Mouse (Mus musculus): ENCODE data around the gene Rab35. TPM values are rescaled to one million over a fixed set of nuclear protein-coding genes. Genes with fewer than 3 reads are reported as not detected.

Gene Rab35
- polyA plus RNA-seq, 1 experiment from 2014 or later, result 13.1 TPM

DNA sequence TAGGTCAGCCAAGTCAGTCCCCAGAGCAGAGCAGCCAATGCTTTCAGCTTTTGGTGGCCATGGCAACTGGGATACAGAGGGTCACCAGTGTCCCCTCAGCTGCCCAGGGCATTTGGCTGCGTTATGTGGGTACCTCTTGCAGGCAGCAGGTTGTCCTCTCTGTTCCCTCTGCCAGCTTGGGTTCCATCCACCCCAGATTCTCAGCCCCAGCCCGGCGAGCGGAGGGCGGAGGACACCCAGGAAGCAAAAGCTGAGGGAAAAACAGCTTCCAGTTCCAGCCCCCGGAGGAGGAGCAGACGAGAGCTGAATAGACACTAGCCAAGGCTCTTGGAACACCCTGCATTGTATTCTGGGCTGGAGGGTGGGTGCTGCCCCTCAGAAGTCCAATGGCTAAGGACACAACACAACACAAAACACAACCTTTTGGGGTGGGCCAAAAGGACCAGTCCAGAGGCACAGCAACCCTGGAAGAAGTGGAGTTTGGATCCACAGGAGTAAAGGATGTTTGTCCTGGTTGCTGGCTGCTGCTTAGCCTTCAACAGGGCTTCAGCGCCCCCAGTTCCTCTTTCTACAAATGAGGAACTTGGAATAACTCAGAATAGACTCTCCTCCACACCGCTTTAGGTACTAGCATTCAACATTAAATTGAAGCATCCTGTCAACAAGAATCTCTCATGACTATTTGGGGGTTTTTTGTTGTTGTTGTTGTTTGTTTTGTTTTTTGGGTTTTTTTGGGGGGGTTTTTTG, 7.8 kb upstream of the Rab35 start:
- WGBS, result 81% methylated on average over 9 of the region's 9 CpGs
- ATAC-seq (ENCODE audit: extremely low read depth, insufficient number of reproducible peaks, low FRiP score, low TSS enrichment), result no peak
- Histone ChIP-seq H3K4me2 (no peak overlapping the region), H3K9me3 (no peaks in the 10 kb centered on the region), H3K4me1 (no peaks in the 10 kb centered on the region), H3K4me3 (no peak overlapping the region), H3K36me3 (peaks cover 39% of the 10 kb centered on the region), H3K9ac (no peak overlapping the region), H3K27me3 (replicated peaks) (no peaks in the 10 kb centered on the region), H3K27ac (replicated peaks) (no peak overlapping the region)

DNA sequence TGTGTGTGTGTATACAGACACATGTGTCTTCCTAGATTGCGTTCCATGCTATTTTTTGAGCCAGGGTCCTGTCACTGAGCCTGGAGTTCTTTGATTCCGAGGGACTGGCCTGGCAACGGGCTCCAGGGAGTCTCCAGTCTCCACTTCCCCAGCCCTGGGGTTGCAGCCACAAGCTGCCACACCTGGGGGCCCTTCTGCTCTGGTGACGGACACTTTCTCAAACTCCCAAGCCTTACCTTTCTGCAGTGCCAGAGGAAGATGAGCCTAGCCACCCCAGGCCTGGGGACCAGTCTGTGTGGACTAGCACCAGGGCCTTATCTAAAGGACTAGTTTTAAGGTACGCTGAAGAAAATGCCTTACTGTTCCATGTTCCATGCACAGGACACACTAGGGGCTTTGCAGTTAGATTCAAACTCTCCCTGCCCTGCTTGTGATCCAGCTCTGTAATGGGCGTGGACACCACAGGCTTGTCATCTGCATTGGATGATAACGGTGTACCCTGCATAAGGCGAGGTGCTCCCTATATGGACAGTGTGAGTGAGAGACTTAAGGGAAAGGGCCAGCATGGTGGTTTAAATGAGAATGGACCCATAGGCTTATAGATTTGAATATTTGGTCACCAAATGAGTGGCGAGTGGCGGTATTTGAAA, 5.3 kb upstream of the Rab35 start:
- ATAC-seq (ENCODE audit: extremely low read depth, insufficient number of reproducible peaks, low FRiP score, low TSS enrichment), result no peak
- H3K27ac ChIP-seq (replicated peaks), result no peak overlapping the region
- H3K4me1 ChIP-seq, result peaks cover 10% of the 10 kb centered on the region
- no peak overlapping the region for H3K9ac ChIP-seq
- H3K4me2 ChIP-seq, result 0 out of 2 replicates have a peak overlapping the region, but pooled peaks have one; percentile 13
- H3K36me3 ChIP-seq, result peaks cover 14% of the 10 kb centered on the region
- no peaks in the 10 kb centered on the region for H3K9me3 ChIP-seq
- H3K4me3 ChIP-seq, result no peak overlapping the region
- H3K27me3 ChIP-seq (replicated peaks), result no peaks in the 10 kb centered on the region
- 67% methylated on average over 10 of the region's 10 CpGs for WGBS

DNA sequence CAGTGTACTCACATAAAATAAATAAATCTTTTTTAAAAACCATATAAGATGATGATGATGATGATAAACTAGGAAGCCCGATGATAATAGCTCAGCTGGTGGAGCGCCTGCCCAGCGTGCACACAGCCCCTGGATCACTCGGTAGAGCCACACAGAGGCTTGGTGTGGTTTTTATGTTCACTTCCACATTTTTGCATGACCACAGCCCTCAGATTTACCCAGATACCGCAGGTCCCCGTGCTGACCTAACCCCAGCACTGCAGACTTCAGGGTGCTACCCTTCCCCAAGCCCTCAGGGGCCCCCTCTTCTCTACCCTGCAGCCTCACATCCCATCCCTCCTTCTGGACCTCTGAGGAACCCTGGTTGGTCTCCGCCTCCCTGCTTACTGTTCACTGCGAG, 3.6 kb upstream of the Rab35 start:
- Histone ChIP-seq H3K27me3 (replicated peaks) (no peaks in the 10 kb centered on the region), H3K4me2 (no peak overlapping the region), H3K36me3 (peaks cover 2% of the 10 kb centered on the region), H3K4me1 (peaks cover 18% of the 10 kb centered on the region), H3K9me3 (no peaks in the 10 kb centered on the region), H3K9ac (no peak overlapping the region), H3K27ac (replicated peaks) (no peak overlapping the region), H3K4me3 (no peak overlapping the region)
- 71% methylated on average over 8 of the region's 8 CpGs for WGBS
- no peak for ATAC-seq (ENCODE audit: extremely low read depth, insufficient number of reproducible peaks, low FRiP score, low TSS enrichment)

DNA sequence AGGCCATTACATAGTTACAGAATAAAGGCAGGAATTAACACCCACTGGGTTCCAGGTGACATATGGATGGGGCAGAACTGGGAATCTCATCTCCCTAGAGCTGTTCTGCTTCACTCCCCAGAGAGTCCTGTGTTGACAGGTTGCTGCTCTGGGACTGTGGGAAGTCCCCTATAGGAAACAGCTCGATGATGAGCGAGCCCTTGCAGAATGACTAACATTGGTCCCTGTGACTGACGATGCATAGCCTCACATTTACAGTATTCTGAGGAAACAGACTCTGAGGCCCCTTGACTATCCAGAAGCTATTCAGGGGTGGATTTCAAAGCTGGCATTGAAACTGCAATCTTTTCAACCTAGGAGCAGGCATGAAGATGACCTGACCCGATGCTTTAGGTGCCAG, 2.0 kb upstream of the Rab35 start:
- no peak for ATAC-seq (ENCODE audit: extremely low read depth, insufficient number of reproducible peaks, low FRiP score, low TSS enrichment)
- H3K9me3 ChIP-seq, result no peaks in the 10 kb centered on the region
- H3K4me1 ChIP-seq, result peaks cover 33% of the 10 kb centered on the region
- WGBS, result 79% methylated on average over 4 of the region's 4 CpGs
- H3K27me3 ChIP-seq (replicated peaks), result no peaks in the 10 kb centered on the region
- no peak overlapping the region for H3K4me3 ChIP-seq
- H3K36me3 ChIP-seq, result peaks cover 10% of the 10 kb centered on the region; the same call in 1 of the 2 replicates
- H3K27ac ChIP-seq (replicated peaks), result no peak overlapping the region
- H3K9ac ChIP-seq, result no peak overlapping the region
- H3K4me2 ChIP-seq, result no peak overlapping the region

DNA sequence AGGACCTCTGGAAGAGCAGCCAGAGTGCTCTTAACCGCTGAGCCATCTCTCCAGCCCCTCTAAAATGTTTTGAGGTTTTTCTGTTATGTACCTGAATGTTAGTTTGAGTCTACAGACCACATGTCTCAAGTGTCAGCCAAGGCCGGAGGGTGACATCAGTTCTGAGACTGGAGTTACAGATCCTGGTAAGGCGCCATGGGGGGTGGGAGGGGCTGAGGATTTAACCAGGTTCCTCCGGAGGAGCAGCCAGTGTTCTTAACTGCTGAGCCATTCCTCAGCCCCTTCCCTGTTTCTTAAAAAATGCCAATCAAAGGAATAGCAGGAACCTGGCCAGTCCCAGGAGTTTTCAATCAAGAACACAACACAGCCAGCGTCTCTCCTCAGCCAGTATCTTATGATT, 1.4 kb upstream of the Rab35 start:
- Histone ChIP-seq H3K36me3 (peaks cover 10% of the 10 kb centered on the region; the same call in 1 of the 2 replicates), H3K4me3 (peak overlapping the region; percentile 93; the same call in 1 of the 2 replicates), H3K9ac (peak overlapping the region; percentile 99), H3K4me2 (peak overlapping the region; percentile 87), H3K27me3 (replicated peaks) (no peaks in the 10 kb centered on the region), H3K4me1 (peaks cover 40% of the 10 kb centered on the region), H3K9me3 (no peaks in the 10 kb centered on the region), H3K27ac (replicated peaks) (no peak overlapping the region)
- no peak for ATAC-seq (ENCODE audit: extremely low read depth, insufficient number of reproducible peaks, low FRiP score, low TSS enrichment)
- WGBS, result 38% methylated on average over 5 of the region's 5 CpGs

DNA sequence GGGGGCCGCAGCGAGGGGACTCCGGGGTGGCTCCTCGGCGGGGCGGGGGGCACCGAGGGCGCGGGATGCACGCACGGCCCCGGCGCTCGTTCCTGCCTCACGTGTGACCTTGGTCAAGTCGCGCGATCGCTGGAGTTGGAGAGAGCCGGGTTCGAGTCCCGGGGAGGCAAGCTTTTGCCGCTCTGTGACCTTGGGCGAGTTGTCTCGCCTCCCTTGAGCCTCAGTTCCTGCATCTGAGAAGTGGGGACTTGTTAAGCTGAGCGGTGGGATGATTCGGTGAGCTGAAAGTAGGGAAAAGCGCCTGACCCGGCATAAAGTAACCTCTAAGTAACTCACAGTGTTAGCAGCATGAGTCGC, 628 bp downstream of the Rab35 start:
- Histone ChIP-seq H3K4me2 (peak overlapping the region; percentile 87), H3K4me3 (peak overlapping the region; percentile 93), H3K27me3 (replicated peaks) (no peaks in the 10 kb centered on the region), H3K9me3 (no peaks in the 10 kb centered on the region), H3K27ac (replicated peaks) (peak overlapping the region; percentile 92), H3K9ac (peak overlapping the region; percentile 99), H3K36me3 (peaks cover 14% of the 10 kb centered on the region; the same call in 1 of the 2 replicates), H3K4me1 (peaks cover 57% of the 10 kb centered on the region)
- no peak for ATAC-seq (ENCODE audit: extremely low read depth, insufficient number of reproducible peaks, low FRiP score, low TSS enrichment)
- WGBS, result 2% methylated on average over 30 of the region's 30 CpGs

DNA sequence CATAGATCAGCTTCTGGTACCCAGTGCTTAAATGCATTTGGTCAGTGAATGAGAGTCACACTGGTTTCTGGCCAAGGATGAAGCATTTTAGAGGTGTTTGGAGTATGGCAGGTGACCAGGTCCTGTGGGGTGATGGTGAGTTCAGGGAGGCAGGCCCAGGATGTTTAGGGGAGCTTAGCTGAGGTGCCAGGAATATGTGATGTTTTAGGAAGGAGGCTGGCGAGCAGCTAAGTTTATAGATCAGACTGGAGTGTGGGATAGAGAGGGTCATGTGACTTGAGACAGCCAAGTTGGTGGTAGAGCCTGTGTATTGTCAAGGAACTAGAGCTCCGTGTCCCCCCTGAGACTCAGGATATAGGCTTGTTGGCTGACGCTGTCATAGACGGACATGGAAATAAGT, 1.4 kb downstream of the Rab35 start:
- ATAC-seq (ENCODE audit: extremely low read depth, insufficient number of reproducible peaks, low FRiP score, low TSS enrichment), result no peak
- Histone ChIP-seq H3K9me3 (no peaks in the 10 kb centered on the region), H3K9ac (peak overlapping the region; percentile 99), H3K4me3 (peak overlapping the region; percentile 93), H3K4me1 (peaks cover 57% of the 10 kb centered on the region), H3K27me3 (replicated peaks) (no peaks in the 10 kb centered on the region), H3K36me3 (peaks cover 21% of the 10 kb centered on the region), H3K27ac (replicated peaks) (peak overlapping the region; percentile 92), H3K4me2 (peak overlapping the region; percentile 87)
- 37% methylated on average over 4 of the region's 4 CpGs for WGBS

DNA sequence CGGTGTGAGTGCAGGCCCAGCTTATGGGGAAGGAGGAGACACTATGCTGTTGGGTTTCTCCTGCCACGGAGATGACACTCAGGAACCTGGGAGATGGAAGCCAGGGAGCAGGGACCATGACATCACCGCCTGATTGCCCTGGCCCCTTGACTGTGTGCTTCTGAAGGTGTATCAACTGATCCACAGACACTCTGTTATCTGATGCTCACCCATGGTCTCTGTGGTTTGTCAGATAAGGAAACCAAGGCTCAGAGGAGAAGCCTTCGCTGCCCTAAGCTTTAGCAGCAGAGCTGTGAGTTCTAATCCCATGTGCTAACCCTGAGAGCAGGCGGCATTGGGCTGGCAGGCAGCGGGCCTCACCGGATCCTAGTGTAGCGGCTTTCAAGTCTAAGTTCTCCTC, 2.3 kb downstream of the Rab35 start:
- H3K9ac ChIP-seq, result peak overlapping the region; percentile 99; the same call in 1 of the 2 replicates
- no peaks in the 10 kb centered on the region for H3K27me3 ChIP-seq (replicated peaks)
- peaks cover 57% of the 10 kb centered on the region for H3K4me1 ChIP-seq
- peaks cover 31% of the 10 kb centered on the region for H3K36me3 ChIP-seq
- peak overlapping the region; percentile 87 for H3K4me2 ChIP-seq
- no peak for ATAC-seq (ENCODE audit: extremely low read depth, insufficient number of reproducible peaks, low FRiP score, low TSS enrichment)
- H3K27ac ChIP-seq (replicated peaks), result no peak overlapping the region
- peak overlapping the region; percentile 93; the same call in 1 of the 2 replicates for H3K4me3 ChIP-seq
- H3K9me3 ChIP-seq, result no peaks in the 10 kb centered on the region
- 79% methylated on average over 8 of the region's 8 CpGs for WGBS

DNA sequence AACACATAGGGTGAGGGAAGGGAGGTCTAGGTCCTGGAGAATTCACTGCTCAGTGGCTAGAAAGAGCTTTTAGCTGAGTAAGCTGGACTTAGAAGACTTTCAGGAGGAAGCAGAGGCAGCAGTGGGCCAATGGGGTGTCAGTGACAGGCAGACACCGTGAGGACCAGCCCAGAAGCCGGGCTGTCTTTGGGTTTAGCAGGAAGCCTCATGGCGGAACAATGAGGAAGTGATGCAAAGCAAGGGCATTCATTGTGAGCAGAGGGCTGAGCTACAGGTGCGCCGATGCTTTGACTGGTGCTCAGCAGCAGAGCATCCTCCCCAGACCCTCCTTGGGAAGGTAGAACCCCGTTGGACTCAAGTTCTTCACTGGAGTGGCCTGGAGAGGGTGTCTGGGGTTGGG, 3.8 kb downstream of the Rab35 start:
- 65% methylated on average over 6 of the region's 6 CpGs for WGBS
- H3K27ac ChIP-seq (replicated peaks), result no peak overlapping the region

DNA sequence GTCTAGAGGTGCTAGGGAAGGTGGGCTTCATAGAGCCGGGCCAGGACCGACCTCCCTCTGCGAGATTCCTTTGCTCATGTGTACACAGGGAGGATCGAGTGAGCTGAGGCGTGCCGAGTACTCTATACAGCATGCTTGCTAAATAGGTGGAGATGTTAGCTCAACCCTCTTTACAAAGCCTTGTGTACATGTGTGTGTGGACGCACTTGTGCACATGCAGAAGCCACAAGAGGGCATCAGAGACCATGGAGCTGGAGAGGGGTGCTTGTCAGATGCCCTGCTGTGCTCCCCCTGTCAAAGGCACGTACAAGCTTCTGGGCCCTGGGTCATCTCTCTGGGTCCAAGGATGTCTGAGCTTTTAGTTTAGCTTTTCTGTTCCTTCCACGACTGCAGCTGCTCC, 12.5 kb downstream of the Rab35 start:
- Histone ChIP-seq H3K4me3 (no peak overlapping the region), H3K9me3 (no peaks in the 10 kb centered on the region), H3K4me1 (peaks cover 5% of the 10 kb centered on the region), H3K27ac (replicated peaks) (no peak overlapping the region), H3K4me2 (no peak overlapping the region), H3K9ac (no peak overlapping the region), H3K36me3 (peaks cover 92% of the 10 kb centered on the region), H3K27me3 (replicated peaks) (no peaks in the 10 kb centered on the region)
- no peak for ATAC-seq (ENCODE audit: extremely low read depth, insufficient number of reproducible peaks, low FRiP score, low TSS enrichment)
- WGBS, result 89% methylated on average over 9 of the region's 9 CpGs

More for the DNA sequence above, 3.8 kb downstream of the Rab35 start:
- no peak for ATAC-seq (ENCODE audit: extremely low read depth, insufficient number of reproducible peaks, low FRiP score, low TSS enrichment)
- Histone ChIP-seq H3K9me3 (no peaks in the 10 kb centered on the region), H3K36me3 (peaks cover 46% of the 10 kb centered on the region), H3K4me1 (peaks cover 53% of the 10 kb centered on the region), H3K27me3 (replicated peaks) (no peaks in the 10 kb centered on the region), H3K4me3 (no peak overlapping the region), H3K9ac (no peak overlapping the region), H3K4me2 (no peak overlapping the region)

DNA sequence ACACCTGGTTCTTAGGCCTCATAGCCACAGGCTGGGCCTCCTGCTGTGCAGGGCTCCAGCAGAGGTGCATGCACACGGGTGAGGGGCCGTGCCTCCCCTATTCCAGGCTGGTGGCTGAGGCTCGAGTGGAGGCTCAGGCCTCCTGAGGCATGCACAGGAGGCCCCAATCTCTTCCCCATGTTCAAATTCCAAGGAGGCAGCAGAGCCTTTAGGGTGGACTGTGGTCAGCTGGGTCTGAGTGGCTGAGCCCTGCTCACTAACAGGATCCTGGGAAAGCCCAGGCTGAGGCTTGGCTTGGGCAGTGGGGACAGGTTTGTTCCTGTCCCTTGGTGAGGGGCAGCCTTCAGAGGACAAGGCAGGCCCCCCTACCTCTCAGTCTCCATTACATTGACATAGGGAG, 17.2 kb downstream of the Rab35 start:
- Histone ChIP-seq H3K27ac (replicated peaks) (no peak overlapping the region), H3K36me3 (peaks cover 45% of the 10 kb centered on the region), H3K9me3 (no peaks in the 10 kb centered on the region), H3K4me2 (no peak overlapping the region), H3K4me1 (peaks cover 9% of the 10 kb centered on the region), H3K4me3 (no peak overlapping the region), H3K27me3 (replicated peaks) (no peaks in the 10 kb centered on the region), H3K9ac (no peak overlapping the region)
- WGBS, result 70% methylated on average over 3 of the region's 3 CpGs
- no peak for ATAC-seq (ENCODE audit: extremely low read depth, insufficient number of reproducible peaks, low FRiP score, low TSS enrichment)

DNA sequence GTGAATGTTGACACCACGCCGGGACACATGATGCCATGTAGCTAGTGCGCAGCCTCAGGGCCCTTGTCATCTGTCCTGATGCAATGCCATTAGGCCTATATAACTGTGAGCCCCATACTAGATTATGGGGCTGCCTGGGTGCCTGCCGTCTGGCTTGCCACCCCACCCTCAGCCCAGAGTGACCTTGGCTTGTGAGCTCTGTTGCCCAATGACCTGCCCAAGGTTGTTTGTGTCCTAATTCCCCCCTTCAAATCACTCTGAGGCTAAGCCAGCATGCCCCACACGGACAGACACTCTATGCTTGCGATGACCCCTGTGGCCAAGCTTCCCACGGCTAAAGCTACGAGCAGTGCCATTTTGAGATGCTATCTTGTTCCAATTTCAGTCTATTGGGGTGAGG, 18.0 kb downstream of the Rab35 start:
- peaks cover 9% of the 10 kb centered on the region for H3K4me1 ChIP-seq
- H3K9ac ChIP-seq, result no peak overlapping the region
- peaks cover 37% of the 10 kb centered on the region for H3K36me3 ChIP-seq
- no peak overlapping the region for H3K4me3 ChIP-seq
- 83% methylated on average over 8 of the region's 8 CpGs for WGBS
- ATAC-seq (ENCODE audit: extremely low read depth, insufficient number of reproducible peaks, low FRiP score, low TSS enrichment), result no peak
- no peak overlapping the region for H3K27ac ChIP-seq (replicated peaks)
- no peaks in the 10 kb centered on the region for H3K9me3 ChIP-seq
- no peaks in the 10 kb centered on the region for H3K27me3 ChIP-seq (replicated peaks)
- no peak overlapping the region for H3K4me2 ChIP-seq

Measured in heart, embryonic 13.5 days (tissue).